Mouse (Mus musculus): ENCODE results near the gene Slc39a7. TPM values are rescaled to one million over a fixed set of nuclear protein-coding genes. Genes with fewer than 3 reads are reported as not detected.

Gene Slc39a7
- polyA plus RNA-seq, 2 experiments: 25.1 to 28.1 TPM

- Histone ChIP-seq H3K4me3 (ENCODE audit: insufficient read depth in 1 of 2, low read depth in 2 of 2, low read length in 2 of 2) (no peak overlapping the region), H3K4me2 (ENCODE audit: low read depth) (no peak overlapping the region), H3K4me1 (replicated peaks; ENCODE audit: control insufficient read depth in 2 of 2, insufficient read depth in 2 of 2, low read length in 1 of 2) (peaks cover 4 to 10% of the 10 kb centered on the region in 2 experiments), H3K27ac (no peak overlapping the region), H3K9me3 (ENCODE audit: control insufficient read depth, low read length) (no peaks in the 10 kb centered on the region; the same call in 1 of the 2 replicates), H3K36me3 (replicated peaks; ENCODE audit: control insufficient read depth, insufficient read depth, low read depth) (no peaks in the 10 kb centered on the region), H3K27me3 (ENCODE audit: control insufficient read depth, insufficient read depth, low read length) (no peaks in the 10 kb centered on the region), H3K9ac (replicated peaks) (no peak overlapping the region)
- WGBS (ENCODE audit: insufficient replicate concordance): 79% methylated on average over 14 of the region's 14 CpGs
- TF ChIP-seq CTCF (IDR thresholded peaks at IDR 0.05; ENCODE audit: low read depth): no peak
- no peak for TF ChIP-seq EP300 (IDR thresholded peaks at IDR 0.05; ENCODE audit: low read depth)
- ATAC-seq (ENCODE audit: insufficient read depth) (no peak), DNase-seq (ENCODE audit: low read depth in 3 of 3, low spot score in 3 of 3) (no peak)
These were observed 9.1 kb downstream of the Slc39a7 start for GRCm38 (mm10) chr17:34022414-34022783.

- H3K4me1 ChIP-seq (replicated peaks; ENCODE audit: control insufficient read depth in 2 of 2, insufficient read depth in 2 of 2, low read length in 1 of 2): peaks cover under 1 to 5% of the 10 kb centered on the region in 2 experiments; a peak in 2 of 4 replicates
- H3K27ac ChIP-seq: no peak overlapping the region
- H3K9ac ChIP-seq (replicated peaks): no peak overlapping the region
- H3K36me3 ChIP-seq (replicated peaks; ENCODE audit: control insufficient read depth, insufficient read depth, low read depth): no peaks in the 10 kb centered on the region
- TF ChIP-seq EP300 (IDR thresholded peaks at IDR 0.05; ENCODE audit: low read depth) (no peak), CTCF (IDR thresholded peaks at IDR 0.05; ENCODE audit: low read depth) (no peak)
- 82% methylated on average over 22 of the region's 23 CpGs for WGBS (ENCODE audit: insufficient replicate concordance)
- H3K9me3 ChIP-seq (ENCODE audit: control insufficient read depth, low read length): no peaks in the 10 kb centered on the region; the same call in 1 of the 2 replicates
- no peaks in the 10 kb centered on the region for H3K27me3 ChIP-seq (ENCODE audit: control insufficient read depth, insufficient read depth, low read length)
- no peak overlapping the region for H3K4me2 ChIP-seq (ENCODE audit: low read depth)
- ATAC-seq (ENCODE audit: insufficient read depth) (no peak), DNase-seq (ENCODE audit: low read depth in 3 of 3, low spot score in 3 of 3) (no peak)
- no peak overlapping the region for H3K4me3 ChIP-seq (ENCODE audit: insufficient read depth in 1 of 2, low read depth in 2 of 2, low read length in 2 of 2)
These were observed 9.7 kb downstream of the Slc39a7 start for GRCm38 (mm10) chr17:34021539-34022413.

- Histone ChIP-seq H3K36me3 (replicated peaks; ENCODE audit: control insufficient read depth, insufficient read depth, low read depth) (no peaks in the 10 kb centered on the region), H3K27me3 (ENCODE audit: control insufficient read depth, insufficient read depth, low read length) (no peaks in the 10 kb centered on the region), H3K9me3 (ENCODE audit: control insufficient read depth, low read length) (no peaks in the 10 kb centered on the region; the same call in 1 of the 2 replicates), H3K4me2 (ENCODE audit: low read depth) (no peak overlapping the region), H3K9ac (replicated peaks) (no peak overlapping the region), H3K27ac (no peak overlapping the region), H3K4me1 (replicated peaks; ENCODE audit: control insufficient read depth in 2 of 2, insufficient read depth in 2 of 2, low read length in 1 of 2) (no peaks in the 10 kb centered on the region), H3K4me3 (ENCODE audit: insufficient read depth in 1 of 2, low read depth in 2 of 2, low read length in 2 of 2) (no peak overlapping the region)
- WGBS (ENCODE audit: insufficient replicate concordance): 78% methylated on average over 8 of the region's 8 CpGs
- TF ChIP-seq EP300 (IDR thresholded peaks at IDR 0.05; ENCODE audit: low read depth) (no peak), CTCF (IDR thresholded peaks at IDR 0.05; ENCODE audit: low read depth) (no peak)
- ATAC-seq (ENCODE audit: insufficient read depth): no peak
- DNase-seq (ENCODE audit: low read depth in 3 of 3, low spot score in 3 of 3): no peak
These were observed 18.0 kb downstream of the Slc39a7 start for GRCm38 (mm10) chr17:34013436-34013835.

GRCm38 (mm10) chr17:34010156-34010555, 21.3 kb downstream of the Slc39a7 start:
- no peak overlapping the region for H3K9ac ChIP-seq (replicated peaks)

GRCm38 (mm10) chr17:34006570-34006969, 24.9 kb downstream of the Slc39a7 start:
- no peak overlapping the region for H3K4me2 ChIP-seq (ENCODE audit: low read depth)
- H3K4me1 ChIP-seq (replicated peaks; ENCODE audit: control insufficient read depth in 2 of 2, insufficient read depth in 2 of 2, low read length in 1 of 2): no peaks in the 10 kb centered on the region
- H3K27ac ChIP-seq: no peak overlapping the region
- DNase-seq (ENCODE audit: low read depth in 3 of 3, low spot score in 3 of 3) (no peak), ATAC-seq (ENCODE audit: insufficient read depth) (no peak)
- no peaks in the 10 kb centered on the region; the same call in 1 of the 2 replicates for H3K27me3 ChIP-seq (ENCODE audit: control insufficient read depth, insufficient read depth, low read length)
- no peaks in the 10 kb centered on the region for H3K9me3 ChIP-seq (ENCODE audit: control insufficient read depth, low read length)
- WGBS (ENCODE audit: insufficient replicate concordance): 30% methylated on average over 2 of the region's 2 CpGs
- no peak overlapping the region for H3K4me3 ChIP-seq (ENCODE audit: insufficient read depth in 1 of 2, low read depth in 2 of 2, low read length in 2 of 2)
- TF ChIP-seq CTCF (IDR thresholded peaks at IDR 0.05; ENCODE audit: low read depth) (no peak), EP300 (IDR thresholded peaks at IDR 0.05; ENCODE audit: low read depth) (no peak)
- no peaks in the 10 kb centered on the region for H3K36me3 ChIP-seq (replicated peaks; ENCODE audit: control insufficient read depth, insufficient read depth, low read depth)
- H3K9ac ChIP-seq (replicated peaks): no peak overlapping the region

More at GRCm38 (mm10) chr17:34010156-34010555, 21.3 kb downstream of the Slc39a7 start:
- H3K4me1 ChIP-seq (replicated peaks; ENCODE audit: control insufficient read depth in 2 of 2, insufficient read depth in 2 of 2, low read length in 1 of 2): no peaks in the 10 kb centered on the region
- H3K36me3 ChIP-seq (replicated peaks; ENCODE audit: control insufficient read depth, insufficient read depth, low read depth): no peaks in the 10 kb centered on the region
- H3K4me2 ChIP-seq (ENCODE audit: low read depth): no peak overlapping the region
- DNase-seq (ENCODE audit: low read depth in 3 of 3, low spot score in 3 of 3): no peak
- no peak for ATAC-seq (ENCODE audit: insufficient read depth)
- no peaks in the 10 kb centered on the region; the same call in 1 of the 2 replicates for H3K9me3 ChIP-seq (ENCODE audit: control insufficient read depth, low read length)
- no peak for TF ChIP-seq CTCF (IDR thresholded peaks at IDR 0.05; ENCODE audit: low read depth)
- TF ChIP-seq EP300 (IDR thresholded peaks at IDR 0.05; ENCODE audit: low read depth): no peak
- 48% methylated on average over 5 of the region's 5 CpGs for WGBS (ENCODE audit: insufficient replicate concordance)
- H3K27ac ChIP-seq: no peak overlapping the region
- no peak overlapping the region for H3K4me3 ChIP-seq (ENCODE audit: insufficient read depth in 1 of 2, low read depth in 2 of 2, low read length in 2 of 2)
- H3K27me3 ChIP-seq (ENCODE audit: control insufficient read depth, insufficient read depth, low read length): no peaks in the 10 kb centered on the region
